Mouse (Mus musculus): ENCODE measurements around the gene Rtn4rl2.

Rtn4rl2 gene

DNA sequence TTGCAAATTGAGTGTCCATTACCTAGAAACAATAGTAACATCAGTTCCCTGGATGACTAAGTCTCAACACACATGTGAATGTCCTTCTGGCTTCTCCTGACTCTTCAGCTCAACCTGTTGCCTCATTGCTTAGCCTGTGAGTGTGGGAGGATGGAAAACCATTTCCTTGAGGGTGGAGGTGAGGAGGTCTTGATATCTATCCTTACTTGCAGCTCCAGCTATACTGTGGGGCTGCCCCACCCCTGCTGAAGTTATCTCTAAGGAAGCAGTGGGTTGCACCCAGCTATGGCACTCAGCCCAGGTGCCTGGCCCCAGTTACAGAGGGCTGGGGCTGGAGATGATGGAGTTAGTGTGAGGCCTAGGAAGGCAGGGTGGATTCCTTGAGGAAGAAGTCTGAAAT, 44.6 kb downstream of the Rtn4rl2 start:
- DNase-seq, result no peak

DNA sequence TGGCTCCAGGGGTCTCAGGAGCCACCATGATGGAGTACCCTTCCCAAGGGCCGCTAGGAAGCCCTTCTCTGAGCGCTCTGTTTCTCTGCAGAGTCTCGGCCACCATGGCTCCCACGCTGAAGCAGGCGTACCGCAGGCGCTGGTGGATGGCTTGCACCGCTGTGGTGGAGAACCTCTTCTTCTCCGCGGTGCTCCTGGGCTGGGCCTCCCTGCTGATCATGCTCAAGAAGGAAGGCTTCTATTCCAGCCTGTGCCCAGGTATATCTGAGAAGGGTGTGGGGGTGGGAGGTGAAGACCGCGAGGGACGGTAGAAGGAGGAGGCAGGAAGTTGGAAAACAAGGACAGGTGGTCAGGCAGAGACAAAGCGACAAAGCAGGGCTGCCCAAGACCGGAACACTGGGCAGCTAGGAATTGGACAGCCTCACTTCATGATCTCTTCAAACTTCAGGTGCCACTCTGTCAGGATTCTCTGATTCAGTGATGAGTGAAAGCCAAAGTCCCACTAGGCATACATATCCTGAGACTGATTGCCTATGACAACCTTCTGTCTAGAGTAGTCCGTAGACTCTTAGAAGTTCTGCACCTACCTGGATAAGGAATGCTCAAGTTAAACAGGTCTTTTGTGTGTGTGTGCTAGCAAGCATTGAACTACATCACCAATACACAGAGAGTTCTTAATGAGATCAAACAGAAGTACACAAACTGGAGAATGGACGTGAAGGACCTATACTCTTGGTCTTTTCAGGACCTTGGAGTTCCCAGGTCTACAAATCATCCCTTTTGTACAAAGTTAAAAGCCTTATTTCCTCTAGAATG, 45.6 kb downstream of the Rtn4rl2 start:
- DNase-seq, result no peak

DNA sequence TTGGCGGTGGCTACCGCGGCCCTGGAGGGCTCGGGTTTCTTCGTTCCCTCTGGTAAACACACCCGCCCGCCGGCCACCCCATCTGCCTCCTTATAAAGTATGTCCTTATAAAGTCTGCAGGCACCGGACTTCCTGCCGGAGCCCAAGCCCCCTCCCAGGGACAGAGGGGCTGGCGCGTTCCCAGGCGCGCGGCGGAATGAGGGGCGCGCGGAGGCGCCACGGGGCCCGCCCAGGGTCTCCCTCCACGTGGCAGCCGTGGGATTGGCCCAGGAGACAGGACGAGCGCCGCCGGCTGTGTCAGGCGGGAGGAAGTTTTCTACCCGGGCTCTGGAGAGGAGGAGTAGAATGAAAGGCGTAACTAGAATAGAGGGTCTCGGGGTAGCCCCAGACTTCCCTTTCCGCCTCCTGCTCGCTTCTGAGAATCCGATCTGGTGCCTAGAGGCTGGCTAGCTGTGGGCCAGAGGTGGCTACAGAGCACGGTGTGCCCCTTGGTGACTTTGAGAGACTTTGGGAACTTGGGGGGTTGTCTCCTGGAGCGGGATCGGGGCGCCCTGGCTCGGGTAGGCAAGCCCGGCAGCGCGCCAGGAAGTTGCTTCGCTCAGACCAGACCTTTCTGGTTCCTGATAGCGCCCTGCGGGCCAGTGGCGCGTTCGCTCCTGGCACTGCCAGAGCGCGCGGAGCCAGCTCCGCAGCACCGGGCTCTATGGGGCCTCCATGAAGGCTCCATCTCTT, 46.3 kb downstream of the Rtn4rl2 start:
- peak; percentile 66 for DNase-seq

- DNase-seq, result no peak
Measured at GRCm38 (mm10) chr2:84838993-84839980, 47.2 kb downstream of the Rtn4rl2 start.

- no peak for DNase-seq
Measured at GRCm38 (mm10) chr2:84838593-84838949, 47.9 kb downstream of the Rtn4rl2 start, which contains the start of gene Slc43a1. Slc43a1 (plus strand) TSS chr2:84838850.

- no peak for DNase-seq
Measured at GRCm38 (mm10) chr2:84837817-84838592, 48.5 kb downstream of the Rtn4rl2 start.

GRCm38 (mm10) chr2:84837107-84837506, 49.4 kb downstream of the Rtn4rl2 start:
- no peak for DNase-seq

DNA sequence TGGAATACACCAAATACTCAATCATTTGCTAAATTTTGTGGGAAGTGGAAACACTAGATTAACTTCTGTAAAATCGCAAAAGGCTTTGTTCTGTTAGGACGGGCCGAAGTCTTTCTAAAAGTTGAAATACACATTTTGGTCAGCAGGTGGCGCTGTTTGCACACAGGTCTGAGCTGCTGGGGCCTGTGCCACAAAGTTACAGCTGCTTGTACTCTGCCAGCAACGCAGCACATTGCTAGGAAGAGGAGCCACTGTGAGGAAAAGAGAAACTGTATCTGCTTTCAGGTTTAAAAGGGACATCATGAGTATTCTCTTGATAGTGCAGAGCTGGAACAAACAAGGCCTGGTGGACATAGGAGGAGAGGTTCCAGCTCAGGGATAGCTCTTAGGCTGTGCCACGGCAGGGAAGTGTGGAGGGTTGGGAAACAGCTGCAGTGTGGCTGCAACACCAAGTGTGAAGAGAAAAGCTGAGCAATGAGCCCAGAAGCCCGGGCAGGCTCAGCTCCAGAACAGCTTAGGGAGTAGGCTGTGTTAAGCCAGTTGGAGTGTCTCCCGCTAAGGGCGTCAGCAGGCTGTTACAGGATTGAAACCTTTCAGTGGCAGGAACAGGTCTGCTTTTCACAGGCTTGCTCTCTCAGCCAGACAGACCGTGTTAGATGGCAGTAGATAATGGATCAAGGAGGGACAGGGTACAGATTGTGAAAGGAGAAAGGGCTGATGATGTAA, 54.7 kb downstream of the Rtn4rl2 start:
- DNase-seq, result peak; percentile 92

DNA sequence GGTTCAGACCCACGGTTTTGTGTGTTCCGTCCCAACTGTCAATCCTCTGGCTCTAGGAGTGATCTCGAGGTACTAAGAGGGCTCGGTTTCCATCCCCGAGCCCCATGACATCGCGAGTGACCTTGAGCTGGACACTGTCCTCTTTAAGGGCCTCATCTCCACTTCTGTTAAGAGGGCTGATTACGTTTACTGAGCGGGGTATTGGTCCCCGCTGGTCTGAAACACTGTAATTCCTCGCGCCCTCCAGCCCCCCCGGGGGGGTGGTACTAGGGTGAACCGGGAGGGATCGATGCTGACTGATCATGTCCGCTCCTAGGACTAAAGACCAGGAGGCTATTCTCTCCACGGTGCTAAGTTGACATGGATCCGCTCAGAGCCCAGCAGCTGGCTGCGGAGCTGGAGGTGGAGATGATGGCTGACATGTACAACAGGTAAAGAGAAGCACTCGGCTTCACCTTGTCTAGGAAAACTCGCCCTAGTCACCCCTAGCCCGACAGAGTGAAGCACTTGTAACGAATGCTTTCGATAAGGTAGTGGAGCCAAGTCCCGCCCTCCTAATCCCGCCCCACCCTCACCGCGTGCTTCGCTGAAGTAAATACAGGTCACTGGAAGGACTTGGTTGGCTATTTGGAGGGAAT, 59.1 kb downstream of the Rtn4rl2 start:
- no peak for DNase-seq

GRCm38 (mm10) chr2:84826488-84827282, 59.8 kb downstream of the Rtn4rl2 start, which contains the start of gene Timm10:
Timm10 (plus strand) TSS chr2:84826997.
- peak; percentile 83 for DNase-seq

GRCm38 (mm10) chr2:84823237-84823636, 63.3 kb downstream of the Rtn4rl2 start:
- no peak for DNase-seq

DNA sequence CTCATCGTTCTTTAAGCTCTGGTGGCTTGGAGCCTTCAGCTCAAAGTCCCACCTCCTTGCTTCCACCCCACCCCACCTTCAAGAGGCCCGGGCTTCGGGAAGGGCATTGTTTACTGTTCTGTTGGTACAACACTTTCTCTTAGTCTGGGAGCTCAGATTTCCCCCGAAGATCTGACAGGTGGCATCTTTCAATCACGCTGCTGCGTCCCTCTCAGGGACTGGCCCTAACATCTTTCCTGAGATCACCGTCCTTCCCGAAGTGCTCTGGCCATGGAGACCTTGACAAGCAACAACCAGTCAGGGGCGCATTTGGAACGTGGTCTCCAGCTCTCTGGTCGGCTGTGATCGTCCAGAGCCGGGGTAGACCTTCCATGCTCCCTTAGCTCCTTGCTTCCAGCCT, 64.0 kb downstream of the Rtn4rl2 start, which contains the start of gene Smtnl1:
TSS of gene Smtnl1 (minus strand) at position 101 of the 400 bp plus-strand sequence.
- no peak for DNase-seq
